Mouse (Mus musculus) erythroblast, embryonic 14.5 days (primary cell): ENCODE measurements around the gene Pfdn6.

Source experiments
- GATA1 ChIP-seq: IDR thresholded peaks from 2 replicates; pipeline ENCODE4 v1.6.1; 2012; ENCODE audit warnings: low read length, inconsistent platforms, mixed read lengths
- TAL1 ChIP-seq: IDR thresholded peaks from 3 replicates; pipeline ENCODE4 v1.6.1; 2012; ENCODE audit warnings: low read length, inconsistent platforms, mixed read lengths

GRCm38 (mm10) chr17:33968489-33968888, 28.3 kb upstream of the Pfdn6 start:
- TF ChIP-seq GATA1 (no peak), TAL1 (no peak)
